Mouse (Mus musculus): ENCODE data around the gene Ifit2.

- TF ChIP-seq CTCF (IDR thresholded peaks at IDR 0.05; ENCODE audit: borderline replicate concordance, extremely low read depth, insufficient read depth, insufficient read length) (peak; percentile 78), POLR2A (IDR thresholded peaks at IDR 0.05; ENCODE audit: borderline replicate concordance, extremely low read depth, insufficient read depth, insufficient read length, poor library complexity, severe bottlenecking) (peak; percentile 22; the same call in 1 of the 2 replicates)
Measured at GRCm38 (mm10) chr19:34550534-34551223, at the start of gene Ifit2.
